Mouse (Mus musculus): ENCODE data around the gene Tsc22d4.

The Tsc22d4 gene

DNA sequence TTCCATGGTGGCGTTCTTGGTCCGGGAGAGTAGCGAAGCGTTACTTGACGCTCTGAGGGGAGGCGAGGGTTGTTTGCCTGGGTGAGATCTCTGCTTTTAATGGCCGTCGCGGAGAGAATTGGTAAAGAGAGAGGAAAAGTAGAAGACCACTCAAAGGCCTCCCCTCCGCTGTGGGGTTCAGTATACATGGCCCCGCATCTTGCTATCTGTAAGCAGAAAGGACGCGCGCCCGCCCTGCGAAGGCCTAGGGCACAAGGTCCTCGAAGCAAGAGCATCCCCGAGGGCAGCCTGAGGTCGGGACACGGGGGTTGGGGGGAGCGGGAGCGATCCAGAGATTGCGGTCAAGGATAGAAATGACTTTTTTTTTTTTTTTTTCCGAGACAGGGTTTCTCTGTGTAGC is 42.6 kb downstream of the Tsc22d4 start:
- peak in 1 of 2 experiments; percentile 6 for DNase-seq (ENCODE audit: low spot score in 2 of 2)

DNA sequence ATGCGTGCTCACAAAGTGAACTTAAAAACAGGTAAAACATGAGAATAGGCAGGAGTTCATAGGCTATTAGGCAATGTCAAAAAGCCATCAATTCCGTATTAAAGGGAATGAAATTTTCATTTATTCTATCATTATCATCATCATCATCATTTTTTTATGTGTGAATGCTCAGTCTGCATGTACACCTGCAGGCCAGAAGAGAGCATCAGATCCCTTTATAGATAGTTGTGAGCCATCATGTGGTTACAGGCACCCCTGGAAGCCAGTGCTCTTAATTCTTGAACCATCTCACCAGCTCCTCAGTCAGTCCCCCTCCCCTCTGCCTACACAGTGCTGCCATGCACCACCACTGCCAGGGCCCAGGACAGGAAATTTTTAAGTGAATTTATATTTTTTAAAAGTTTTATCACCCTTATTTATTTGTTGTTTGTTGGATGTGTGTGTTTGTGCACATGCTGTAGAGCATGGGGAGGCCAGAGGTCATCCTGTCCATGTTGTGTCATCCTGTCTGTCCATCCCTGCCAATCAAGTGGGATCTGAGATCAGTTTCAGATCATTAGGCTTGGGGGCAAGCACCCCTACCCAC is 43.5 kb downstream of the Tsc22d4 start:
- DNase-seq (ENCODE audit: low spot score in 2 of 2), result no peak

DNA sequence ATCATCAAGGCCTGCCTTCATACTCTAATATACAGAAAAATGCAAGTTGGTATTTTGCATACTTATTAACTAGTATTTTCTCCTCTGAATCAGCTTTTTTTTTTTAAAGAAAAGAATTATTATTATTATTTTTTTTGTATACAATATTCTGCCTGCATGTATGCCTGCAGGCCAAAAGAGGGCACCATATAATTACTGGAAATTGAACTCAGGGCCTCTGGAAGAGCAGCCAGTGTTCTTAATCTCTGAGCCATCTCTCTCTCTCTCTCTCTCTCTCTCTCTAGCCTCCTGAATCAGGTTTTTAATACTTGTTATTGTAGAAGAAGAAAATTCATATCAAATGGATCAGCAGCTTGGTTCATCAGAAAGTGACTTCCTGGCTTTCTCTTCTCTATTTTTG is 46.0 kb downstream of the Tsc22d4 start:
- no peak for DNase-seq (ENCODE audit: low spot score in 2 of 2)

GRCm38 (mm10) chr5:137796606-137797005 is 51.1 kb downstream of the Tsc22d4 start:
- DNase-seq (ENCODE audit: low spot score in 2 of 2), result no peak

DNA sequence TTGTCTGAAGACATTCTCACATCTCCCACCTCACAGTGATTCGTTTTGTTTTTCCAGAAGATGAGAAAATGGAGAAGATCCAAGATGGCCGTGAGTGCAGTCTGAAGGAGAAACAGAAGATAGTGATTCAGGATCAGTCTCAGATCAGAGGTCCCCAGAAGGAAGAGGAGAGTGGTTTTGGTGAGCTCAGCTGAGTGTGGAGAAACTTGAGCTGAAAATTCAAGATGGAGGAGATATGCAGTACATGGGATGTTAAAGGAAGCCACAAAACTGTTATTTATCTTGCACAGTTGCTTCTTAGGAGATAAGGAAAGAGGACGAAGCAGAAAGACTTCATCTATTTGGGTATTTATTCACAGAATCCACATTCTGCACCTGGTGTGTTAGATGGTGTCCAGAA is 55.4 kb downstream of the Tsc22d4 start:
- DNase-seq (ENCODE audit: low spot score in 2 of 2), result no peak

- no peak for DNase-seq (ENCODE audit: low spot score in 2 of 2)
Measured at GRCm38 (mm10) chr5:137806158-137806557, 60.6 kb downstream of the Tsc22d4 start.

DNA sequence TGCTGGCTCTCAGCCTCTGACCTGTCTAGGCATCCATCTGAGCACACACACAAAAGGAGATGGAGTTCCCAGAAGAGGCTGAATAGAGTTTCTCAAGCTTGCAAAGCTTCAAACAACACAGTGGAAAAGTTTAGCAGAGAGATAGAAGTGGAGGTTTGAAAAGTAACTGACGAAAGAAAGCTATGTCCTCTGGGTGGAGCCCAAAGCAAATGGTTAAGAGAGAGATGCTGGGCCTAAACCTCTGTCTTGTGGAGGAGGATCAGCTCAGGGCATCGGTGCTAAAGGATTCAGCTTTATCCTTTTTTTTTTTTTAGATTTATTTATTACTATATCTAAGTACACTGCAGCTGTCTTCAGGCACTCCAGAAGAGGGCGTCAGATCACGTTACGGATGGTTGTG is 62.8 kb downstream of the Tsc22d4 start:
- DNase-seq (ENCODE audit: low spot score in 2 of 2), result no peak

DNA sequence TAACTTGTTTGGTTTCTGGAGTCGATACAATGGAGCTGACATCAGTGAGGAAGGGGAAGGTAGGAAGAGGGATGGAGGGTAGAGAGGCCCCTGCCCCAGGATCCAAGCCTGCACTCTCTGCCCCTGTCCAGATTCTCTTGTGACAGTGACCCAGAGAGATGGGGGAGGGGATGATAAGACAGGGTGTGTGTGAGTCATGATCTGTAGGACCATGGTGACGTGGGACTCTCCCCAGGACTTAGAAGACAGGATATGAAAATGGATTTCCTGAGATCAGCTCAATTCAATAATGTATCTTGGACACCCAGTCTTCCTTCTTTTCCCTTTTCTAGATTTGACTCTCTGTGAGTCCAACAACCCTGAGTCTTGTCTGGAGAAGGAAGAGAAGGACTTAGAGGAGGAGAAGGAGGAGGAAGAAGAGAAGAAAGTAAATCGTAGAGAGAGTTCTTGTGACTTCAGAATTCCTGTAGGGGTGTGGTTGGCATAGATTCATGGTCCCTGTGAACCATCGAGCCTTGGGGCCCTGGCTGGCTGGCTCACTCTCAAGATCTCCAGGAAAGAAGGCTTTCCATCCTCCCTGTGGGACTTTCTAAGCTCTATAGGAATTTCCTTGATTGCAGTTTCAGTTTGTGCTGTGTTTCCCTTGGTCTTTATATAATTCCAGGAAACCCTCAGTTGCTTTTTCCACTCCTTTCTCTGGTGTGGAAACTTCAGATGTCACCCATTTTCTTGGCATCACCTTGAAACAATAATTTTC is 72.1 kb downstream of the Tsc22d4 start:
- DNase-seq (ENCODE audit: low spot score in 2 of 2), result no peak
